Mouse (Mus musculus): ENCODE results near the gene Dnajb6.

DNA sequence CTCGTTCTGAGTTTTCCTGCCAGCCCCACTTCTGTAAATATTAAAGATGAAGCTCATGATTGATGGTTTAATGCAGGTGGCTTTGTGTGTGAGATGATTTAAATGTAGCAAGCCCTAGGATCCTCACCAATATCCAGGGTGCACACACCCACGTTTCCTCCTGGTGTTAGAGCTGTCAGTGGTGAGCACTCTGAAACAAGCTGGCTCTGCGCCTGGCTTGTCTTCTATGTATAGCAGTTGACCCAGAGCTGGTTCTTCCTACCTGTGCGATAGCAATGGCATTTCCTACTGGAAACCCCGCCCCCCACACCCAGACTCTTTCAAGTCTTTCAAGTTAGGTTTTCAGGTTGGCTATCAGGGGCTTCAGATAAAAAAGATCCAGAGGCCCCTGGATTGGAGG lies 39.9 kb downstream of the Dnajb6 start:
- TF ChIP-seq POLR2A (IDR thresholded peaks at IDR 0.05; ENCODE audit: low read depth, low read length) (no peak), CTCF (IDR thresholded peaks at IDR 0.05; ENCODE audit: extremely low read depth, insufficient read length, insufficient replicate concordance, low read depth, low read length) (no peak)
